8 mouse cellular contexts compared by ENCODE assay signal in the genomic region with DNA sequence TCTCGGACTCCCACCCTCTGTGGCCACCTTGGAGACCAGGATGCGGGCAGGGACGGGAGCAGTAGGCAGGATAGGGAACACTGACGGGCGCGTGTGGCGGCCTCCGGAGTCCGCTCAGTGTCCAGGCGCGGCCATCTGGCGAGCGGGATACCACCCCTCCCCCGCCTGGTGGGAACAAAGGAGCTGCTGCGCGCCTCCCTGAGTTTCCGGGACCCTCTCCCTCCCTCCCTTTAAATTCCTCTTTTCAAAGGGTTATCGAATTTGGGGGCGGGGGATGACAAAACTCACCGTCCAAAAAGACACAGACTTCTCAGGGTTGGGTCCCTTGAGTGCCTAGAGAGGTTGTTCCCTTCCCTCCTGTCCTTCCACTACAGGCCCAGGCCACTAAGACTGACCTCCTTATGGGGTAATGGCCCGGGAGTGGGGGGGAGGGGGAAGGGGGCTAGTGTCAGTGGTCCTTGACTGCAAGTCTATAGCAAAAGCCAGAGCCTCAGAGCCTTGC. TPM values are rescaled to one million over a fixed set of nuclear protein-coding genes. Genes with fewer than 3 reads are reported as not detected.
A peak's percentile ranks its signal among the peaks of the same experiment; 100 is the strongest.
DNase-seq lines count a peak whose midpoint lies in the region; ATAC-seq lines count a peak whose summit lies in the region.

No protein-coding gene starts in this region.

- under 1% methylated on average over 21 of the region's 21 CpGs for WGBS in lung, embryonic 15.5 days
- under 1% methylated on average over 21 of the region's 21 CpGs for WGBS in embryonic facial prominence, embryonic 13.5 days
- WGBS in intestine, embryonic 16.5 days: 0% methylated on average over 21 of the region's 21 CpGs
- WGBS in neural tube, embryonic 14.5 days: under 1% methylated on average over 21 of the region's 21 CpGs

- H3K4me3 ChIP-seq in lung, embryonic 15.5 days: peak overlapping the region; percentile 93
- peak overlapping the region; percentile 89 for H3K4me3 ChIP-seq in embryonic facial prominence, embryonic 13.5 days
- H3K4me3 ChIP-seq in intestine, embryonic 16.5 days (ENCODE audit: low read length): peak overlapping the region; percentile 78
- H3K4me3 ChIP-seq in neural tube, embryonic 14.5 days (ENCODE audit: low read depth, low read length): peak overlapping the region; percentile 84

- ATAC-seq in lung, embryonic 15.5 days (ENCODE audit: borderline replicate concordance, extremely low read depth, low FRiP score, low TSS enrichment): peak; percentile 3; the same call in 1 of the 2 replicates
- ATAC-seq in embryonic facial prominence, embryonic 13.5 days (ENCODE audit: insufficient number of reproducible peaks, insufficient read depth, low FRiP score, low TSS enrichment, low read depth): peak; percentile 1; the same call in 1 of the 2 replicates
- peak; percentile 51 for ATAC-seq in intestine, embryonic 16.5 days
- peak; percentile 62 for ATAC-seq in neural tube, embryonic 14.5 days (ENCODE audit: low read depth)

- peaks cover 34% of the 10 kb centered on the region for H3K4me1 ChIP-seq in lung, embryonic 15.5 days
- H3K4me1 ChIP-seq in embryonic facial prominence, embryonic 13.5 days: peaks cover 40% of the 10 kb centered on the region
- peaks cover 33% of the 10 kb centered on the region for H3K4me1 ChIP-seq in intestine, embryonic 16.5 days (ENCODE audit: control insufficient read depth, insufficient read depth, low read length)
- H3K4me1 ChIP-seq in neural tube, embryonic 14.5 days (ENCODE audit: control insufficient read depth, insufficient read depth, low read length): peaks cover 28% of the 10 kb centered on the region

- no peaks in the 10 kb centered on the region for H3K27me3 ChIP-seq in lung, embryonic 15.5 days
- H3K27me3 ChIP-seq in embryonic facial prominence, embryonic 13.5 days: no peaks in the 10 kb centered on the region
- H3K27me3 ChIP-seq in intestine, embryonic 16.5 days (replicated peaks; ENCODE audit: control insufficient read depth, insufficient read depth, low read length): no peaks in the 10 kb centered on the region
- H3K27me3 ChIP-seq in neural tube, embryonic 14.5 days (ENCODE audit: control insufficient read depth, insufficient read depth, low read length): no peaks in the 10 kb centered on the region

- peak overlapping the region; percentile 65 for H3K9ac ChIP-seq in lung, embryonic 15.5 days
- peak overlapping the region; percentile 95 for H3K9ac ChIP-seq in embryonic facial prominence, embryonic 13.5 days
- H3K9ac ChIP-seq in intestine, embryonic 16.5 days (ENCODE audit: low read depth, low read length): peak overlapping the region; percentile 96
- peak overlapping the region; percentile 95 for H3K9ac ChIP-seq in neural tube, embryonic 14.5 days (replicated peaks; ENCODE audit: low read depth, low read length)

- H3K4me2 ChIP-seq in lung, embryonic 15.5 days: peak overlapping the region; percentile 80
- peak overlapping the region; percentile 86 for H3K4me2 ChIP-seq in embryonic facial prominence, embryonic 13.5 days
- H3K4me2 ChIP-seq in intestine, embryonic 16.5 days (ENCODE audit: low read depth, low read length): peak overlapping the region; percentile 79
- peak overlapping the region; percentile 99 for H3K4me2 ChIP-seq in neural tube, embryonic 14.5 days (ENCODE audit: low read depth, low read length)

- no peaks in the 10 kb centered on the region for H3K9me3 ChIP-seq in lung, embryonic 15.5 days
- H3K9me3 ChIP-seq in embryonic facial prominence, embryonic 13.5 days: no peaks in the 10 kb centered on the region
- H3K9me3 ChIP-seq in intestine, embryonic 16.5 days (ENCODE audit: control insufficient read depth, low read length): no peaks in the 10 kb centered on the region
- no peaks in the 10 kb centered on the region for H3K9me3 ChIP-seq in neural tube, embryonic 14.5 days (ENCODE audit: control insufficient read depth, low read length)

- DNase-seq in lung, postnatal 4 days: no peak
- DNase-seq in thymus, postnatal 10 days (ENCODE audit: low spot score in 2 of 2): no peak
- no peak for DNase-seq in left cerebral cortex, adult 9 months (ENCODE audit: low spot score in 2 of 2)
- DNase-seq in kidney, postnatal 36 days: no peak

- H3K36me3 ChIP-seq in lung, embryonic 15.5 days: peaks cover 21% of the 10 kb centered on the region
- H3K36me3 ChIP-seq in embryonic facial prominence, embryonic 13.5 days: peaks cover 36% of the 10 kb centered on the region
- H3K36me3 ChIP-seq in intestine, embryonic 16.5 days (ENCODE audit: control insufficient read depth, insufficient read depth, low read length): peaks cover 16% of the 10 kb centered on the region
- H3K36me3 ChIP-seq in neural tube, embryonic 14.5 days (ENCODE audit: control insufficient read depth, insufficient read depth, low read length): peaks cover 9% of the 10 kb centered on the region

- peak overlapping the region; percentile 97 for H3K27ac ChIP-seq in lung, embryonic 15.5 days
- peak overlapping the region; percentile 96 for H3K27ac ChIP-seq in embryonic facial prominence, embryonic 13.5 days
- peak overlapping the region; percentile 96 for H3K27ac ChIP-seq in intestine, embryonic 16.5 days (ENCODE audit: low read length)
- H3K27ac ChIP-seq in neural tube, embryonic 14.5 days (ENCODE audit: low read depth, low read length): peak overlapping the region; percentile 99

RNA-seq across cellular contexts. Expression of a gene that starts 0.5 kb away (rescaled TPM):
- polyA plus RNA-seq in lung, embryonic 15.5 days (2015; fragmentation: Nextera tagmentation; extraction: Ambion mirVana): 49.0 and 53.2 TPM in 2 replicates
- polyA plus RNA-seq in embryonic facial prominence, embryonic 13.5 days (2015; fragmentation: Nextera tagmentation; extraction: Ambion mirVana): 49.3 and 52.2 TPM in 2 replicates
- 42.0 and 47.6 TPM in 2 replicates for polyA plus RNA-seq in intestine, embryonic 16.5 days (2015; fragmentation: Nextera tagmentation; extraction: Ambion mirVana)
- 107 and 117 TPM in 2 replicates for polyA plus RNA-seq in neural tube, embryonic 14.5 days (2014; fragmentation: Nextera tagmentation; extraction: Ambion mirVana)

RNA-seq across cellular contexts. Expression of a gene that starts 28.6 kb away (rescaled TPM):
- 84.3 and 90.4 TPM in 2 replicates for polyA plus RNA-seq in lung, embryonic 15.5 days (2015; fragmentation: Nextera tagmentation; extraction: Ambion mirVana)
- polyA plus RNA-seq in embryonic facial prominence, embryonic 13.5 days (2015; fragmentation: Nextera tagmentation; extraction: Ambion mirVana): 53.7 and 61.0 TPM in 2 replicates
- 78.6 and 82.0 TPM in 2 replicates for polyA plus RNA-seq in intestine, embryonic 16.5 days (2015; fragmentation: Nextera tagmentation; extraction: Ambion mirVana)
- 44.8 and 47.8 TPM in 2 replicates for polyA plus RNA-seq in neural tube, embryonic 14.5 days (2014; fragmentation: Nextera tagmentation; extraction: Ambion mirVana)

RNA-seq across cellular contexts. Expression of a gene that starts 40.8 kb away (rescaled TPM):
- polyA plus RNA-seq in lung, embryonic 15.5 days (2015; fragmentation: Nextera tagmentation; extraction: Ambion mirVana): 205 and 213 TPM in 2 replicates
- polyA plus RNA-seq in embryonic facial prominence, embryonic 13.5 days (2015; fragmentation: Nextera tagmentation; extraction: Ambion mirVana): 223 and 233 TPM in 2 replicates
- polyA plus RNA-seq in intestine, embryonic 16.5 days (2015; fragmentation: Nextera tagmentation; extraction: Ambion mirVana): 164 and 179 TPM in 2 replicates
- 302 and 312 TPM in 2 replicates for polyA plus RNA-seq in neural tube, embryonic 14.5 days (2014; fragmentation: Nextera tagmentation; extraction: Ambion mirVana)

RNA-seq across cellular contexts. Expression of a gene that starts 40.8 kb away (rescaled TPM):
- 35.4 and 38.3 TPM in 2 replicates for polyA plus RNA-seq in lung, embryonic 15.5 days (2015; fragmentation: Nextera tagmentation; extraction: Ambion mirVana)
- 52.2 and 52.4 TPM in 2 replicates for polyA plus RNA-seq in embryonic facial prominence, embryonic 13.5 days (2015; fragmentation: Nextera tagmentation; extraction: Ambion mirVana)
- 40.6 and 40.7 TPM in 2 replicates for polyA plus RNA-seq in intestine, embryonic 16.5 days (2015; fragmentation: Nextera tagmentation; extraction: Ambion mirVana)
- 89.6 and 91.1 TPM in 2 replicates for polyA plus RNA-seq in neural tube, embryonic 14.5 days (2014; fragmentation: Nextera tagmentation; extraction: Ambion mirVana)

Comparison
In these comparisons a context has a peak if more than half of its experiments do, and no peak if none do; other contexts are left out.
1. ATAC-seq: peak in every context shown above with its lines; median percentile 62 in neural tube, embryonic 14.5 days; 51 in intestine, embryonic 16.5 days; 3 in lung, embryonic 15.5 days; 1 in embryonic facial prominence, embryonic 13.5 days.